In the genomic region with DNA sequence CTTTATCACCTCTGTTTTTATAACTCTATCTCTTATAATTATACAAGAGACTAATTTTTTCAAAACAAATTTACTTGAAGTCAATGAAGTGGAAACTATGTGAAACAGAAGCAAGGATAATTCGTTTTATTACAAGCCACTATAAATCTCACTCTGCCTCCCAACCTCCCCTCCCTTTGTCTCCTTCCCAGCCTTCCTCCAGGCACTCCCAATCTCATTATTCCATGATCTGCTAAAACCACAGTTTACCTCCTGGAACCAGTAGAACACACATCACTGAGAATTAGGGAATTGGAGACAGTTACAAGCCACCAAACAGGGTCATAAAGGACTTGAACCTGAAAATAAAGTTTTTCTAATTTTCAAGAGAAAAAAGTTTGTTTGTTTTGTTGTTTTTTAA, we compare ENCODE assay signal across 15 mouse cellular contexts. TPM values are rescaled to one million over a fixed set of nuclear protein-coding genes. Genes with fewer than 3 reads are reported as not detected.
A peak's percentile ranks its signal among the peaks of the same experiment; 100 is the strongest.
DNase-seq lines count a peak whose midpoint lies in the region; ATAC-seq and TF ChIP-seq lines count a peak whose summit lies in the region.
"Had no signal": no experiment of that assay in that cellular context is flagged by ENCODE, and none has a peak within 500 bp of the region (broad histone marks: within the 10 kb centered on the region; RNA-seq: fewer than 3 reads in every experiment).

No protein-coding gene starts in this region.

- H3K27ac ChIP-seq in intestine, postnatal 0 days (ENCODE audit: low read depth, low read length): no peak overlapping the region
- H3K27ac ChIP-seq in intestine, embryonic 15.5 days: no peak overlapping the region
- H3K27ac ChIP-seq in forebrain, embryonic 13.5 days: no peak overlapping the region
- no peak overlapping the region for H3K27ac ChIP-seq in neural tube, embryonic 15.5 days (replicated peaks)
- no peak overlapping the region for H3K27ac ChIP-seq in heart, embryonic 12.5 days (ENCODE audit: poor library complexity, severe bottlenecking)
- H3K27ac ChIP-seq in liver, embryonic 12.5 days: no peak overlapping the region

- no peaks in the 10 kb centered on the region for H3K4me1 ChIP-seq in intestine, postnatal 0 days (replicated peaks; ENCODE audit: control insufficient read depth, insufficient read depth, low read length)
- H3K4me1 ChIP-seq in intestine, embryonic 15.5 days (replicated peaks): no peaks in the 10 kb centered on the region; the same call in 1 of the 2 replicates
- H3K4me1 ChIP-seq in forebrain, embryonic 13.5 days: peaks cover 44% of the 10 kb centered on the region
- peaks cover 22% of the 10 kb centered on the region for H3K4me1 ChIP-seq in neural tube, embryonic 15.5 days
- peaks cover 11% of the 10 kb centered on the region; the same call in 1 of the 2 replicates for H3K4me1 ChIP-seq in heart, embryonic 12.5 days (replicated peaks)
- peaks cover 3% of the 10 kb centered on the region; the same call in 1 of the 2 replicates for H3K4me1 ChIP-seq in liver, embryonic 12.5 days

- H3K9me3 ChIP-seq in intestine, postnatal 0 days (ENCODE audit: control insufficient read depth): no peaks in the 10 kb centered on the region
- no peaks in the 10 kb centered on the region for H3K9me3 ChIP-seq in intestine, embryonic 15.5 days
- no peaks in the 10 kb centered on the region for H3K9me3 ChIP-seq in forebrain, embryonic 13.5 days (replicated peaks)
- H3K9me3 ChIP-seq in neural tube, embryonic 15.5 days (replicated peaks): no peaks in the 10 kb centered on the region
- H3K9me3 ChIP-seq in heart, embryonic 12.5 days (replicated peaks): no peaks in the 10 kb centered on the region
- H3K9me3 ChIP-seq in liver, embryonic 12.5 days (replicated peaks): no peaks in the 10 kb centered on the region
- H3K9me3 ChIP-seq: G1E had no signal

- 16% methylated on average over 1 of the region's 1 CpGs for WGBS in intestine, postnatal 0 days
- WGBS in intestine, embryonic 15.5 days: 10% methylated on average over 1 of the region's 1 CpGs
- 0% methylated on average over 1 of the region's 1 CpGs for WGBS in forebrain, embryonic 13.5 days
- WGBS in neural tube, embryonic 15.5 days: 8% methylated on average over 1 of the region's 1 CpGs
- WGBS in heart, embryonic 12.5 days: 47% methylated on average over 1 of the region's 1 CpGs
- WGBS in liver, embryonic 12.5 days (ENCODE audit: insufficient replicate concordance): 31% methylated on average over 1 of the region's 1 CpGs

- H3K36me3 ChIP-seq in intestine, postnatal 0 days (ENCODE audit: control insufficient read depth, insufficient read depth): no peaks in the 10 kb centered on the region
- no peaks in the 10 kb centered on the region for H3K36me3 ChIP-seq in intestine, embryonic 15.5 days
- H3K36me3 ChIP-seq in forebrain, embryonic 13.5 days (ENCODE audit: poor library complexity, severe bottlenecking): no peaks in the 10 kb centered on the region
- H3K36me3 ChIP-seq in neural tube, embryonic 15.5 days: no peaks in the 10 kb centered on the region
- no peaks in the 10 kb centered on the region for H3K36me3 ChIP-seq in heart, embryonic 12.5 days
- no peaks in the 10 kb centered on the region for H3K36me3 ChIP-seq in liver, embryonic 12.5 days
- H3K36me3 ChIP-seq: G1E had no signal

- H3K9ac ChIP-seq in intestine, postnatal 0 days (ENCODE audit: low read depth, low read length): no peak overlapping the region
- H3K9ac ChIP-seq in intestine, embryonic 15.5 days: no peak overlapping the region
- H3K9ac ChIP-seq in forebrain, embryonic 13.5 days: no peak overlapping the region
- H3K9ac ChIP-seq in neural tube, embryonic 15.5 days (replicated peaks): no peak overlapping the region
- H3K9ac ChIP-seq in heart, embryonic 12.5 days: no peak overlapping the region
- H3K9ac ChIP-seq in liver, embryonic 12.5 days: no peak overlapping the region

- peak overlapping the region; percentile 100; the same call in 1 of the 2 replicates for H3K4me2 ChIP-seq in intestine, postnatal 0 days (replicated peaks; ENCODE audit: low read depth)
- H3K4me2 ChIP-seq in intestine, embryonic 15.5 days (replicated peaks): no peak overlapping the region; the same call in 1 of the 2 replicates
- peak overlapping the region; percentile 79 for H3K4me2 ChIP-seq in forebrain, embryonic 13.5 days
- H3K4me2 ChIP-seq in neural tube, embryonic 15.5 days: peak overlapping the region; percentile 93
- H3K4me2 ChIP-seq in heart, embryonic 12.5 days: no peak overlapping the region
- no peak overlapping the region for H3K4me2 ChIP-seq in liver, embryonic 12.5 days

- ATAC-seq in intestine, postnatal 0 days: no peak
- no peak for ATAC-seq in intestine, embryonic 15.5 days
- ATAC-seq in forebrain, embryonic 13.5 days: no peak
- ATAC-seq in neural tube, embryonic 15.5 days (ENCODE audit: low FRiP score): no peak
- no peak for ATAC-seq in heart, embryonic 12.5 days (ENCODE audit: insufficient number of reproducible peaks, low FRiP score)
- no peak for ATAC-seq in liver, embryonic 12.5 days

- no peak overlapping the region for H3K4me3 ChIP-seq in intestine, postnatal 0 days (ENCODE audit: low read depth, low read length)
- H3K4me3 ChIP-seq in intestine, embryonic 15.5 days (replicated peaks): no peak overlapping the region
- peak overlapping the region; percentile 81; the same call in 1 of the 2 replicates for H3K4me3 ChIP-seq in forebrain, embryonic 13.5 days
- H3K4me3 ChIP-seq in neural tube, embryonic 15.5 days (replicated peaks): no peak overlapping the region
- no peak overlapping the region for H3K4me3 ChIP-seq in heart, embryonic 12.5 days
- no peak overlapping the region for H3K4me3 ChIP-seq in liver, embryonic 12.5 days

- TF ChIP-seq CTCF in intestine, postnatal 0 days (IDR thresholded peaks at IDR 0.05; ENCODE audit: low read depth): no peak

- peak; percentile 61 for DNase-seq in mesoderm, embryonic 11.5 days (ENCODE audit: low read depth, low spot score)
- DNase-seq in layer of hippocampus, postnatal 10 days (ENCODE audit: low spot score in 2 of 2): no peak
- DNase-seq: cerebellum, adult 9-11 months; gastrocnemius, postnatal 36 days; kidney, adult 9 months; layer of hippocampus, postnatal 36 days; lung, embryonic 14.5 days had no signal

- H3K27me3 ChIP-seq in intestine, postnatal 0 days (replicated peaks; ENCODE audit: control insufficient read depth, insufficient read depth, low read length): no peaks in the 10 kb centered on the region
- no peaks in the 10 kb centered on the region for H3K27me3 ChIP-seq in intestine, embryonic 15.5 days (replicated peaks)
- no peaks in the 10 kb centered on the region for H3K27me3 ChIP-seq in forebrain, embryonic 13.5 days
- no peaks in the 10 kb centered on the region for H3K27me3 ChIP-seq in neural tube, embryonic 15.5 days (replicated peaks)
- H3K27me3 ChIP-seq in heart, embryonic 12.5 days (replicated peaks): no peaks in the 10 kb centered on the region; the same call in 1 of the 2 replicates
- H3K27me3 ChIP-seq in liver, embryonic 12.5 days (replicated peaks): peaks cover 37% of the 10 kb centered on the region

RNA-seq across cellular contexts. Expression of a gene that starts 2.1 kb away (rescaled TPM):
- 2.2 and 2.6 TPM in 2 replicates for polyA plus RNA-seq in intestine, postnatal 0 days (2015; fragmentation: Nextera tagmentation; extraction: Ambion mirVana)
- 6.8 and 6.9 TPM in 2 replicates for polyA plus RNA-seq in intestine, embryonic 15.5 days (2015; fragmentation: Nextera tagmentation; extraction: Ambion mirVana)
- 9.8 and 13.1 TPM in 2 replicates for polyA plus RNA-seq in forebrain, embryonic 13.5 days (2015; fragmentation: Nextera tagmentation; extraction: Ambion mirVana)
- 5.8 and 6.8 TPM in 2 replicates for polyA plus RNA-seq in neural tube, embryonic 15.5 days (2015; fragmentation: Nextera tagmentation; extraction: Ambion mirVana)
- polyA plus RNA-seq in heart, embryonic 12.5 days (2016; fragmentation: Nextera tagmentation; extraction: Ambion mirVana): 0.50 and 0.68 TPM in 2 replicates
- total RNA-seq in layer of hippocampus, postnatal 10 days (2021): 1 to 10 TPM; 6.0 to 9.6 TPM
- 0.14 and 0.19 TPM in 2 replicates for polyA plus RNA-seq in liver, embryonic 12.5 days (2016; fragmentation: Nextera tagmentation; extraction: Ambion mirVana)
- total RNA-seq: gastrocnemius, postnatal 36 days; megakaryocyte-erythroid progenitor cell, adult 5-6 weeks had no signal
- polyA plus RNA-seq: G1E had no signal

RNA-seq across cellular contexts. Expression of a gene that starts 32.1 kb away (rescaled TPM):
- polyA plus RNA-seq in intestine, postnatal 0 days (2015; fragmentation: Nextera tagmentation; extraction: Ambion mirVana): 3.4 and 3.7 TPM in 2 replicates
- 5.0 and 6.1 TPM in 2 replicates for polyA plus RNA-seq in intestine, embryonic 15.5 days (2015; fragmentation: Nextera tagmentation; extraction: Ambion mirVana)
- 4.3 and 5.0 TPM in 2 replicates for polyA plus RNA-seq in forebrain, embryonic 13.5 days (2015; fragmentation: Nextera tagmentation; extraction: Ambion mirVana)
- 7.7 and 8.0 TPM in 2 replicates for polyA plus RNA-seq in neural tube, embryonic 15.5 days (2015; fragmentation: Nextera tagmentation; extraction: Ambion mirVana)
- 5.3 and 5.7 TPM in 2 replicates for polyA plus RNA-seq in heart, embryonic 12.5 days (2016; fragmentation: Nextera tagmentation; extraction: Ambion mirVana)
- 10 to 100 TPM; 11.7 to 14.0 TPM for total RNA-seq in layer of hippocampus, postnatal 10 days (2021)
- polyA plus RNA-seq in liver, embryonic 12.5 days (2016; fragmentation: Nextera tagmentation; extraction: Ambion mirVana): 2.2 and 2.5 TPM in 2 replicates

Comparison
In these comparisons a context has a peak if more than half of its experiments do, and no peak if none do; other contexts are left out.
1. H3K4me2 ChIP-seq: peak in intestine, postnatal 0 days (single experiment), forebrain, embryonic 13.5 days (single experiment) and neural tube, embryonic 15.5 days (single experiment); none in intestine, embryonic 15.5 days (single experiment), heart, embryonic 12.5 days (single experiment) and liver, embryonic 12.5 days (single experiment).